Mouse (Mus musculus) erythroblast, embryonic 14.5 days (primary cell): ENCODE measurements around the gene Snx4. TPM values are rescaled to one million over a fixed set of nuclear protein-coding genes. Genes with fewer than 3 reads are reported as not detected.

Experiments used
- H3K27me3 ChIP-seq: 2 replicates; pipeline ENCODE4 v1.6.1; 2012; ENCODE audit warnings: inconsistent platforms; ENCODE audit not compliant: control insufficient read depth
- H3K36me3 ChIP-seq: 2 replicates; pipeline ENCODE4 v1.6.1; 2012; ENCODE audit warnings: mild to moderate bottlenecking, inconsistent platforms; ENCODE audit not compliant: control insufficient read depth
- H3K4me1 ChIP-seq: 2 replicates; pipeline ENCODE4 v1.6.1; 2012; ENCODE audit warnings: inconsistent platforms; ENCODE audit not compliant: control insufficient read depth
- H3K4me3 ChIP-seq: replicated peaks from 2 replicates; pipeline ENCODE3; 2012; ENCODE audit warnings: moderate library complexity, mild to moderate bottlenecking, inconsistent platforms
- H3K9me3 ChIP-seq: 2 replicates; pipeline ENCODE4 v1.6.1; 2012; ENCODE audit warnings: low read length, inconsistent platforms, mixed read lengths; ENCODE audit not compliant: control insufficient read depth
- GATA1 ChIP-seq: IDR thresholded peaks from 2 replicates; pipeline ENCODE4 v1.6.1; 2012; ENCODE audit warnings: low read length, inconsistent platforms, mixed read lengths
- TAL1 ChIP-seq: IDR thresholded peaks from 3 replicates; pipeline ENCODE4 v1.6.1; 2012; ENCODE audit warnings: low read length, inconsistent platforms, mixed read lengths
- polyA plus RNA-seq: library from polyadenylated mRNA; stranded (reverse); fragments of >175 nt; gene quantifications from 2 replicates; pipeline ENCODE4 v1.2.3, GENCODE M21; 2012

Gene Snx4
- polyA plus RNA-seq, 1 experiment = 0.37 TPM

DNA sequence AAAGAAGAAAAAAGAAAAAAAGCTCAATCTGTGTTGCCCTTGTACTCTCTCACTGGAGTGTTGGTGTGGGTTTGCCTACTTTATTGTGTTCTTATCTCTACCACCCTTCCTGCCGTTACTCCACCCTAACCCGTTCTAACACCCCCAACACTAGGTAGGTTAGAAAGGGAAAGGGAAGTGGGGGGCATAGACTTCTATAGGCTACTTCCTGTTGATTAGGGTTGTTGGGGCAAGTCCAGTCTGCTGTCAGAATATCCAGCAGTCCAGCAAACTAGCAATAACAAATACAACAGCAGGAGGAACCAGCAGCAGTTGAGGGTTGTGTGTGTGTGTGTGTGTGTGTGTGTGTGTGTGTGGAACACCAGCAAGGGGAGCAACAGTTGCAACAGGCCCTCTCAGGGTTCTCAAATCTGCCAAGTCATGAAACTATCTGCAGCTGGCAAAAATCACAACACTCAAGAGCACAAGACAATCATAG lies 10.4 kb downstream of the Snx4 start:
- no peak overlapping the region for H3K4me3 ChIP-seq
- TF ChIP-seq TAL1 (no peak), GATA1 (no peak)
- peaks cover 3% of the 10 kb centered on the region for H3K4me1 ChIP-seq
- no peaks in the 10 kb centered on the region for H3K27me3 ChIP-seq
- H3K9me3 ChIP-seq = no peaks in the 10 kb centered on the region
- H3K36me3 ChIP-seq = peaks cover 7% of the 10 kb centered on the region

DNA sequence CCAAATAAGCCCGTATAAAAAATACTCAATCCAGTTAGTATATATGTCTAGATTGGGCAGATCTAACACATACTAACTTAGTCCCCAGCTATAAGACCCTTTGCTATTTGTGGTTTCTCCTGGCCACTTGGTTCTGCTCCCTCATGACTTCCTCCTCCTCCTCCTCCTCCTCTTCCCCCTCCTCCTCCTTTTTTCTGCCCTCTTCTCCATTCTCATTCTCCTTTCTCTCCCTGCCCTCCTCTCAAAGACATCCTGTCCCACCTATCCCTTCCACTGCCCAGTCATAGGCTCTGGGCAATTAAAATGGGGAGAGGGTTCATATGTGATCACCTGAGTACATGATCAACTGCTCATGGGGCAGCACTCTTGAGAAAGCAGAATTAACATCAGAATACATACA lies 10.9 kb downstream of the Snx4 start:
- Histone ChIP-seq H3K9me3 (no peaks in the 10 kb centered on the region), H3K4me3 (no peak overlapping the region)

DNA sequence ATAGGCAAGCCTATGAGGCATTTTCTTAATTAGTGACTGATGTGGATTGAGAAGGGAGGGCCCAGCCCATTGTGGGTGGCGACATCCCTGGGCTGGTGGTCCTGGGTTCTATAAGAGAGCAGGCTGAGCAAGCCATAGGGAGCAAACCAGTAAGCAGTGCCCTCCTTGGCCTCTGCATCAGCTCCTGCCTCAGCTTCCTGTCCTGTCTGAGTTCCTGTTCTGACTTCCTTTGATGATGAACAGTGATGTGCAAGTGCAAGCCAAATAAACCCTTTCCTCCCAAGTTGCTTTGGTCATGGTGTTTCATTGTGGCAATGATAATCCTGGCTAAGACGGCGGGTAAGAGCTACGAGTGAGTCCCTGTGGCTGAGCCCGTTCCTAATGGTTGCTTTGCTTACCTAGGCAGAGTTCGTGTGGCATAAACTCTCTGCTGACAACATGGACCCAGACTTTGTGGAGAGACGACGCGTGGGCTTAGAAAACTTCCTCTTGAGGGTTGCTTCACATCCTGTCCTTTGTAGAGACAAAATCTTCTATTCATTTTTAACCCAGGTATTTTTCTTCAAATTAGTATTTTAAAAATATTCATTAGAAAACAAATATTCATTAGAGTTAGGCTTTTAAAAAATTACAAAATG lies 16.5 kb downstream of the Snx4 start:
- TF ChIP-seq GATA1 (no peak), TAL1 (no peak)
- H3K4me3 ChIP-seq = no peak overlapping the region
- H3K9me3 ChIP-seq = no peaks in the 10 kb centered on the region
- H3K4me1 ChIP-seq = no peaks in the 10 kb centered on the region
- H3K27me3 ChIP-seq = no peaks in the 10 kb centered on the region
- H3K36me3 ChIP-seq = peaks cover 25% of the 10 kb centered on the region

More for the DNA sequence above, 10.9 kb downstream of the Snx4 start:
- H3K27me3 ChIP-seq = no peaks in the 10 kb centered on the region
- TF ChIP-seq GATA1 = no peak
- TF ChIP-seq TAL1 = no peak
- H3K36me3 ChIP-seq = peaks cover 8% of the 10 kb centered on the region
- H3K4me1 ChIP-seq = peaks cover 3% of the 10 kb centered on the region

DNA sequence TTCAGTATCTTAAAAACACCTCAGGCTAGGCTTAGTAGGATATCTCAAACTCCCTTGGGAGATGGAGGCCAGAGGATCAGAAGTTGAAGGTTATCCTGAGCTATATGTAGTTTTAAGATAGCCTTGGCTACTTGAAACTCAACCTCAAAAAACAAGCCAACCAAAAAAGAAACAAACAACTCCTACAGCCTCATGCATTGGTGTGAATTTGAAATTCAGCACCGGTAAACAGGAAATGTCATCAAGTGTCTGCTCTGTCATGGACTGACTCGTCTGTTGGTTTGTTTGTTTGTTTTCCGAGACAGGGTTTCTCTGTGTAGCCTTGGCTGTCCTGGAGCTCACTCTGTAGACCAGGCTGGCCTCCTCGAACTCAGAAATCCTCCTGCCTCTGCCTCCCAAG lies 20.6 kb downstream of the Snx4 start:
- H3K4me1 ChIP-seq = no peaks in the 10 kb centered on the region
- no peaks in the 10 kb centered on the region for H3K9me3 ChIP-seq
- H3K27me3 ChIP-seq = no peaks in the 10 kb centered on the region
- no peak overlapping the region for H3K4me3 ChIP-seq
- H3K36me3 ChIP-seq = peaks cover 18% of the 10 kb centered on the region
- TF ChIP-seq GATA1 (no peak), TAL1 (no peak)

DNA sequence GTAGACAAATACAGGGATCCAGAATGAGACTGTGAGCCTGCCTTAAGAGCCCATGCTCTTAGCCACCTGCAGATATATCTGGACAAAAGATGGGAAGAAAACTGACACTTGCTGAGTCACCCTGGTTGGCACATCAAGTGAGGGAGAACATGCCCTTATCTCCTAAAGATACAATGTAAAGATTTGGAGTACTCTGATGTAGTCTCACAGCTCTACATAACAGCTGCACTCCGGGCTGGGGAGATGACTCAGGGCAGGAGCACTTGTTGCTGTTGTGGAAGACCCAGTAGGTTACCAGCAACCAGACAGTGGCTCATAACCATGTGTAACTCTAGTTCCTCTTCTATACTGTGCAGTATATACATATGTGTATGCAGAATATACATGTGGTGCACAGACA lies 31.8 kb downstream of the Snx4 start:
- no peaks in the 10 kb centered on the region for H3K4me1 ChIP-seq
- no peaks in the 10 kb centered on the region for H3K27me3 ChIP-seq
- TF ChIP-seq GATA1 = no peak
- no peak for TF ChIP-seq TAL1
- peaks cover 10% of the 10 kb centered on the region; the same call in 1 of the 2 replicates for H3K36me3 ChIP-seq
- H3K4me3 ChIP-seq = no peak overlapping the region
- no peaks in the 10 kb centered on the region for H3K9me3 ChIP-seq

DNA sequence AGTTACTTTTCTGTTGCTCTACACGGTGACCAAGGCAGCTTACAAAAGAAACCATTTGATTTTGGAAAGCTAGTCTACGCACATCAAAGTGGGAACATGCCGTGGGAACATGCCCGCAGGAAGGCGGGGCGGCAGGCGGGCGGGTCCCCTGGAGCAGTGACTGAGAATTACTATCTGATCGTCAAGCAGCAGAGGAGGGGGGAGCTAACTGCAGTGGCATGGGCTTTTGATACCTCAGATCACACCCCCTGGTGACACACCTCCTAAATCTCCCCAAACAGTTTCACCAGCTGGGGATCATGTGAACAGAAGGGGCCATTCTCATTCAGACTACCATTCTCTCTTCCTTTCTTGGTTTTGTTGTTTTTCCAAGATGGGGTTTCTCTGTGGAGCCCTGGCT lies 37.3 kb downstream of the Snx4 start:
- Histone ChIP-seq H3K36me3 (peaks cover 39% of the 10 kb centered on the region), H3K27me3 (no peaks in the 10 kb centered on the region), H3K4me3 (no peak overlapping the region), H3K9me3 (peaks cover 4% of the 10 kb centered on the region), H3K4me1 (peaks cover 2% of the 10 kb centered on the region; the same call in 1 of the 2 replicates)
- TF ChIP-seq GATA1 = no peak
- TF ChIP-seq TAL1 = no peak

DNA sequence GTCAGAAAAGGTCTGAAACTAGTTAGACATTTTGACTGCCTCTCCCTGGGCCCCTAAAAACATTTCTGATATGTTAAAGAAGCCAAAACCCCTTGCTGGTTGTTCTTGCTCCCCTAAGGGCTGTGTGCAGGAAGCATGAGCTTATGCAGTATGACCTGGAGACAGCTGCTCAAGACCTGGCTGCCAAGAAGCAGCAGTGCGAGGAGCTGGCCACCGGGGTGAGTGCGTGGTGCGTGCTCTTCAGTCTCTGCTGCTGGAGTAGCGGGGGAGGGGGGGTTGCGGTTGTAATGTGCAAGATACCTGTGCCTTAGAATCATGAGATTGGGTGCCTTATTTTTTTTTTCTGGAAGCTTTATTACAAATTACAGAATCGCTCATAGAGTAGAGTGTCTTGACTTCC lies 38.7 kb downstream of the Snx4 start:
- Histone ChIP-seq H3K4me3 (no peak overlapping the region), H3K4me1 (peaks cover 2% of the 10 kb centered on the region; the same call in 1 of the 2 replicates), H3K27me3 (no peaks in the 10 kb centered on the region), H3K9me3 (peaks cover 4% of the 10 kb centered on the region), H3K36me3 (peaks cover 52% of the 10 kb centered on the region)
- TF ChIP-seq TAL1 = no peak
- no peak for TF ChIP-seq GATA1

DNA sequence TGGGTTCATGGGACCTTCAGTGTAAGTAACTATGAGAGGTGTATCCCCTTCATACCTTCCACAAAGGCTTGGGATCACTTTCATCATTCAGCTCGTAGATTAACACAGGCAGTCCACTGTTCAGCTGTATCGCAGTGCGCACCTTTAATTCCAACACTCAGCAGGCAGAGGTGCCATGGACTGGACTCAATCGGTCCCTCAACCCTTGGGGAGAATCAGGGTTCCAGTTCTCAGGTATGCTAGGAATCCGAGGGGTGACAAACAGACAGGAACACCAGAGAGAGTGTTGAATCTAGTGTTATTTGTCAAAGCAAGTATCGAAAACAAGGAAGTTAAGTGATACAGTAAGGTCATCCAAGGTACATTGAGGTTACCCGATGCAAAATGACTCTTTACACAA lies 41.0 kb downstream of the Snx4 start:
- Histone ChIP-seq H3K4me1 (peaks cover 2% of the 10 kb centered on the region; the same call in 1 of the 2 replicates), H3K9me3 (peaks cover 4% of the 10 kb centered on the region), H3K36me3 (peaks cover 51% of the 10 kb centered on the region), H3K4me3 (no peak overlapping the region), H3K27me3 (no peaks in the 10 kb centered on the region)
- TF ChIP-seq TAL1 (no peak), GATA1 (no peak)

DNA sequence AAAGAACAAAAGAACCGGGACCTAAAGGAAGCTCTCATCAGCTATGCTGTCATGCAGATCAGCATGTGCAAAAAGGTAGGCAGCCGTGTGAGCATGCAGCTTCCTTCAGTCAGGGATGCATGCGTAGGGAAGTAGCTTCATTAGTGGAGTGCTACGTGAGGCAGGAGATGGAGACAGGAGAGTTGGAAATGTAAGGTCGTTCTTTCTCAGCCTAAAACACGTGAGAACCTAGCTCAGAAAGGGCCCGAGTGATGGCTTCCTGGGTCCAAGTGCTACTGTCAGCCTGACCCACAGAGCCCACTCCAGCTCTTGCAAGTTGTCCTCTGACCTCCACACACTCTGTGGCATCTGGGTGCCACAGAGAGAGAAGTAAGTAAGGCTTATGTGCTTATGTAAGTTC lies 43.4 kb downstream of the Snx4 start:
- Histone ChIP-seq H3K9me3 (peaks cover 4% of the 10 kb centered on the region), H3K4me3 (no peak overlapping the region), H3K4me1 (no peaks in the 10 kb centered on the region), H3K36me3 (peaks cover 45% of the 10 kb centered on the region), H3K27me3 (no peaks in the 10 kb centered on the region)
- TF ChIP-seq TAL1 = no peak
- no peak for TF ChIP-seq GATA1

DNA sequence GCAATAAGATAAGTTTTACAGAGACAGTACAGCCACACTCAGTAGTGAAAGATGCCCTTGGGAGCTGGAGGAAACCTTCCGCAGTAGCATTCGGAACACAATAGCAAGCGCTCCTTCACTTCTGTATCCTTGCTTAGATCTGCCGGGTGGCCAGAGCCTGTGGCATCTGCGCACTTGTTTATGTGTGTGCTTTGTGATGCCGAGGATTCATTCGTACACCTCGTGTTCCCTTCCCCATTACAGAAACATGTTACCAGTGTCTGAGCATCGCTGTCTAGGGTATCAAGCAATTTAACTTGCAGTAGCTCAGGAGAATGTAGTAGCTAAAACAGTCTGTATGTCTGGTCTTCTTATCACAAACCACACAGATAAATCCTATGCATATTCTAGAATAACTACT lies 44.1 kb downstream of the Snx4 start:
- Histone ChIP-seq H3K4me3 (no peak overlapping the region), H3K4me1 (no peaks in the 10 kb centered on the region), H3K27me3 (no peaks in the 10 kb centered on the region), H3K9me3 (peaks cover 4% of the 10 kb centered on the region), H3K36me3 (peaks cover 41% of the 10 kb centered on the region)
- no peak for TF ChIP-seq GATA1
- TF ChIP-seq TAL1 = no peak
